Mouse (Mus musculus): ENCODE results near the gene Foxd4.
A peak's percentile ranks its signal among the peaks of the same experiment; 100 is the strongest.
"Not testable (repeated sequence)": the region's sequence is repeated elsewhere in the genome, so short reads cannot be mapped to it uniquely, and the experiment has no call there.

Foxd4 gene

GRCm38 (mm10) chr19:24900581-24901220 is at the start of gene Foxd4:
Gene Foxd4, minus strand, starts transcription at chr19:24901197.
- no peak for DNase-seq

GRCm38 (mm10) chr19:24945521-24946262 is 44.7 kb upstream of the Foxd4 start:
- no peak for DNase-seq

- no peak for DNase-seq
Measured at GRCm38 (mm10) chr19:24937084-24937483, 36.1 kb upstream of the Foxd4 start.

- no peak for DNase-seq
Measured at GRCm38 (mm10) chr19:24929041-24929440, 28.0 kb upstream of the Foxd4 start.

- no peak for DNase-seq
Measured at GRCm38 (mm10) chr19:24920866-24921265, 19.9 kb upstream of the Foxd4 start.

GRCm38 (mm10) chr19:24908385-24909155 is 7.6 kb upstream of the Foxd4 start:
- DNase-seq = no peak

- no peak for DNase-seq
Measured at GRCm38 (mm10) chr19:24907655-24908054, 6.7 kb upstream of the Foxd4 start.

GRCm38 (mm10) chr19:24902821-24903220 is 1.8 kb upstream of the Foxd4 start:
- DNase-seq = no peak

GRCm38 (mm10) chr19:24902256-24902655 is 1.3 kb upstream of the Foxd4 start:
- no peak for DNase-seq

GRCm38 (mm10) chr19:24901666-24902065 is 669 bp upstream of the Foxd4 start:
- no peak for DNase-seq

GRCm38 (mm10) chr19:24899578-24900544 is 1.1 kb downstream of the Foxd4 start:
- peak in 1 of 2 experiments; percentile 30 for DNase-seq

- no peak for DNase-seq
Measured at GRCm38 (mm10) chr19:24898737-24899577, 2.0 kb downstream of the Foxd4 start.

- no peak for DNase-seq
Measured at GRCm38 (mm10) chr19:24897896-24898736, 2.9 kb downstream of the Foxd4 start.

GRCm38 (mm10) chr19:24897006-24897895 is 3.7 kb downstream of the Foxd4 start:
- no peak for DNase-seq

GRCm38 (mm10) chr19:24896536-24896935 is 4.5 kb downstream of the Foxd4 start:
- DNase-seq = no peak

- DNase-seq = no peak
Measured at GRCm38 (mm10) chr19:24886888-24887287, 14.1 kb downstream of the Foxd4 start.

- DNase-seq = peak in 1 of 2 experiments; percentile 26
Measured at GRCm38 (mm10) chr19:24885504-24885903, 15.5 kb downstream of the Foxd4 start.

- DNase-seq = no peak
Measured at GRCm38 (mm10) chr19:24881237-24881636, 19.8 kb downstream of the Foxd4 start.

- DNase-seq = not testable (repeated sequence)
Measured at GRCm38 (mm10) chr19:24875129-24875870, 25.7 kb downstream of the Foxd4 start, which contains the start of gene Gm10053. Gene Gm10053, plus strand, starts transcription at chr19:24875686.
